Mouse (Mus musculus) forebrain, embryonic 16.5 days (tissue): ENCODE measurements at regions not wholly inside any gene's neighbourhood (a gene's known extent, or its start where the extent isn't known, plus 50 kb on each side); places are given as distances from the start of the nearest gene placed in this dataset.

ENCODE experiments used
- ATAC-seq: fragments of 200-750 bp; cut with Nextera tagmentation; 2 replicates; pipeline ENCODE4 v1.8.0; 2017; ENCODE audit warnings: mild to moderate bottlenecking, moderate library complexity
- H3K27ac ChIP-seq: fragments of 300-500 bp; sonication (generic); 2 replicates; pipeline ENCODE4 v1.5.1; 2014; ENCODE audit warnings: low read length, control low read depth
- H3K27me3 ChIP-seq: fragments of 300-500 bp; sonication (generic); replicated peaks from 2 replicates; pipeline ENCODE4 v1.6.1; 2014; ENCODE audit warnings: low read length; ENCODE audit not compliant: control insufficient read depth, insufficient read depth
- H3K36me3 ChIP-seq: fragments of 300-500 bp; sonication (generic); 2 replicates; pipeline ENCODE4 v1.6.1; 2014; ENCODE audit not compliant: control insufficient read depth, insufficient read depth
- H3K4me1 ChIP-seq: fragments of 300-500 bp; sonication (generic); replicated peaks from 2 replicates; pipeline ENCODE4 v1.6.1; 2014; ENCODE audit warnings: low read length; ENCODE audit not compliant: control insufficient read depth, insufficient read depth
- H3K4me2 ChIP-seq: fragments of 300-500 bp; sonication (generic); 2 replicates; pipeline ENCODE4 v1.6.1; 2014; ENCODE audit warnings: mild to moderate bottlenecking, low read length, control low read depth
- H3K4me3 ChIP-seq: fragments of 300-500 bp; sonication (generic); replicated peaks from 2 replicates; pipeline ENCODE4 v1.5.1; 2014; ENCODE audit warnings: mild to moderate bottlenecking, low read length, control low read depth
- H3K9ac ChIP-seq: fragments of 300-500 bp; sonication (generic); replicated peaks from 2 replicates; pipeline ENCODE4 v1.6.1; 2014; ENCODE audit warnings: low read depth, low read length, control low read depth
- H3K9me3 ChIP-seq: fragments of 300-500 bp; sonication (generic); 2 replicates; pipeline ENCODE4 v1.6.1; 2016; ENCODE audit warnings: low read length; ENCODE audit not compliant: control insufficient read depth
- WGBS: fragments of 180-500 bp; shearing (Covaris S2); extraction: QIAGEN DNeasy Blood & Tissue Kit; methylation state at CpG from one replicate; pipeline ENCODE4 v1.1.7; 2014; 5-methylcytosine and 5-hydroxymethylcytosine counted together

- ATAC-seq: no peak
- no peak overlapping the region for H3K4me3 ChIP-seq
- H3K9me3 ChIP-seq: no peaks in the 10 kb centered on the region
- H3K27ac ChIP-seq: no peak overlapping the region
- H3K27me3 ChIP-seq: no peaks in the 10 kb centered on the region
- no peaks in the 10 kb centered on the region; the same call in 1 of the 2 replicates for H3K4me1 ChIP-seq
- H3K36me3 ChIP-seq: no peaks in the 10 kb centered on the region
- 65% methylated on average over 1 of the region's 1 CpGs for WGBS
- no peak overlapping the region for H3K4me2 ChIP-seq
- no peak overlapping the region for H3K9ac ChIP-seq
Measured at GRCm38 (mm10) chr2:83396307-83396706, 247.9 kb upstream of the Zc3h15 start.

GRCm38 (mm10) chr2:83396820-83397609 lies 247.2 kb upstream of the Zc3h15 start:
- H3K9ac ChIP-seq: no peak overlapping the region
- 9% methylated on average over 2 of the region's 2 CpGs for WGBS
- no peaks in the 10 kb centered on the region for H3K36me3 ChIP-seq
- H3K4me3 ChIP-seq: no peak overlapping the region
- H3K9me3 ChIP-seq: no peaks in the 10 kb centered on the region
- no peak overlapping the region for H3K4me2 ChIP-seq
- ATAC-seq: peak; percentile 80
- H3K27me3 ChIP-seq: no peaks in the 10 kb centered on the region
- no peaks in the 10 kb centered on the region; the same call in 1 of the 2 replicates for H3K4me1 ChIP-seq
- no peak overlapping the region for H3K27ac ChIP-seq

- no peak overlapping the region for H3K4me2 ChIP-seq
- H3K27me3 ChIP-seq: no peaks in the 10 kb centered on the region
- no peaks in the 10 kb centered on the region for H3K36me3 ChIP-seq
- H3K9ac ChIP-seq: no peak overlapping the region
- no peaks in the 10 kb centered on the region for H3K9me3 ChIP-seq
- ATAC-seq: peak; percentile 77
- 59% methylated on average over 5 of the region's 5 CpGs for WGBS
- no peak overlapping the region for H3K4me3 ChIP-seq
- H3K4me1 ChIP-seq: no peaks in the 10 kb centered on the region
- H3K27ac ChIP-seq: no peak overlapping the region
Measured at GRCm38 (mm10) chr2:83442739-83443138, 201.5 kb upstream of the Zc3h15 start.

GRCm38 (mm10) chr2:83451378-83451777 lies 192.9 kb upstream of the Zc3h15 start:
- Histone ChIP-seq H3K4me3 (no peak overlapping the region), H3K27ac (no peak overlapping the region), H3K9ac (no peak overlapping the region), H3K4me1 (no peaks in the 10 kb centered on the region), H3K9me3 (no peaks in the 10 kb centered on the region), H3K36me3 (no peaks in the 10 kb centered on the region), H3K27me3 (no peaks in the 10 kb centered on the region), H3K4me2 (no peak overlapping the region)
- WGBS: 82% methylated on average over 4 of the region's 4 CpGs
- no peak for ATAC-seq
